Mouse (Mus musculus) spleen, adult 18-20 months (tissue): ENCODE measurements around the gene Map9.
"Not testable (repeated sequence)": the region's sequence is repeated elsewhere in the genome, so short reads cannot be mapped to it uniquely, and the experiment has no call there.

ENCODE experiments used
- DNase-seq, 2 experiments: peaks; one replicate each; pipeline ENCODE4 v3.0.0; 2022; ENCODE audit warnings: mixed read lengths in 2 of 2

Gene Map9

GRCm38 (mm10) chr3:82357797-82358524 is at the start of gene Map9:
Gene Map9 (plus strand): TSS chr3:82358044.
- peak; percentile 84 to 92 for DNase-seq

- no peak for DNase-seq
Observed at GRCm38 (mm10) chr3:82315728-82316127, 42.1 kb upstream of the Map9 start.

- not testable (repeated sequence) for DNase-seq
Observed at GRCm38 (mm10) chr3:82326736-82327135, 31.1 kb upstream of the Map9 start.

GRCm38 (mm10) chr3:82332067-82332466 is 25.8 kb upstream of the Map9 start:
- DNase-seq: no peak

- DNase-seq: no peak
Observed at GRCm38 (mm10) chr3:82332536-82332935, 25.3 kb upstream of the Map9 start.

- DNase-seq: peak in 1 of 2 experiments; percentile 26
Observed at GRCm38 (mm10) chr3:82333128-82333969, 24.5 kb upstream of the Map9 start.

GRCm38 (mm10) chr3:82340111-82340510 is 17.7 kb upstream of the Map9 start:
- DNase-seq: peak in 1 of 2 experiments; percentile 9

GRCm38 (mm10) chr3:82348277-82348860 is 9.5 kb upstream of the Map9 start:
- DNase-seq: no peak

- no peak for DNase-seq
Observed at GRCm38 (mm10) chr3:82350321-82350720, 7.5 kb upstream of the Map9 start.

GRCm38 (mm10) chr3:82357340-82357739 is 504 bp upstream of the Map9 start:
- no peak for DNase-seq

- no peak for DNase-seq
Observed at GRCm38 (mm10) chr3:82359036-82359435, 1.2 kb downstream of the Map9 start.

- no peak for DNase-seq
Observed at GRCm38 (mm10) chr3:82362452-82362851, 4.6 kb downstream of the Map9 start.

- DNase-seq: no peak
Observed at GRCm38 (mm10) chr3:82364505-82364904, 6.7 kb downstream of the Map9 start.

GRCm38 (mm10) chr3:82364988-82365387 is 7.1 kb downstream of the Map9 start:
- DNase-seq: no peak

GRCm38 (mm10) chr3:82369063-82369860 is 11.4 kb downstream of the Map9 start:
- no peak for DNase-seq

GRCm38 (mm10) chr3:82370439-82371011 is 12.7 kb downstream of the Map9 start:
- DNase-seq: no peak

- DNase-seq: no peak
Observed at GRCm38 (mm10) chr3:82376965-82377364, 19.1 kb downstream of the Map9 start.

- no peak for DNase-seq
Observed at GRCm38 (mm10) chr3:82382325-82382724, 24.5 kb downstream of the Map9 start.

GRCm38 (mm10) chr3:82385091-82385490 is 27.2 kb downstream of the Map9 start:
- DNase-seq: no peak

GRCm38 (mm10) chr3:82405830-82406229 is 48.0 kb downstream of the Map9 start:
- no peak for DNase-seq

GRCm38 (mm10) chr3:82406336-82406735 is 48.5 kb downstream of the Map9 start:
- no peak for DNase-seq

- DNase-seq: no peak
Observed at GRCm38 (mm10) chr3:82407432-82407831, 49.6 kb downstream of the Map9 start.
